Mouse (Mus musculus) left cerebral cortex, postnatal 25 days (tissue): Measurements from ENCODE around the gene Smurf1. TPM values are rescaled to one million over a fixed set of nuclear protein-coding genes. Genes with fewer than 3 reads are reported as not detected.

Experiments
- DNase-seq, 2 experiments: peaks; one replicate each; pipeline ENCODE4 v3.0.0; 2022; ENCODE audit warnings: low spot score in 2 of 2, mixed read lengths in 1 of 2
- intact Hi-C: fragments of 180-260 bp; cut with DNase I; formaldehyde crosslinking; loops from one replicate; pipeline ENCODE4 v1.15.1; 2025
- total RNA-seq, 2 experiments: library from RNA; stranded (reverse); gene quantifications; 2 replicates each; pipeline ENCODE4 v1.2.3; 2021

The Smurf1 gene
- 10 to 100 TPM; 33.2 to 36.9 TPM for total RNA-seq

- intact Hi-C loops, result loop anchor here (1.0 to 2.0 kb wide), 3 partner anchors 15 to 51 kb away; no protein-coding TSS in a partner anchor
- DNase-seq, result peak; percentile 85 to 87
Observed at GRCm38 (mm10) chr5:144965639-144966351, at the start of gene Smurf1. TSS of gene Smurf1 (minus strand) at chr5:144965847.

GRCm38 (mm10) chr5:145014278-145014677 is 48.6 kb upstream of the Smurf1 start:
- DNase-seq, result no peak
- intact Hi-C loops, result loop anchor here (5.0 kb wide), 1 partner anchor 53 kb away; no protein-coding TSS in a partner anchor

- no peak for DNase-seq
- intact Hi-C loops, result loop anchor here (5.0 kb wide), 1 partner anchor 43 kb away; no protein-coding TSS in a partner anchor
Observed at GRCm38 (mm10) chr5:145008878-145009659, 43.4 kb upstream of the Smurf1 start.

GRCm38 (mm10) chr5:145005596-145005995 is 39.9 kb upstream of the Smurf1 start:
- intact Hi-C loops, result loop anchor here (5.0 kb wide), 1 partner anchor 47 kb away; no protein-coding TSS in a partner anchor
- DNase-seq, result no peak

- no peak for DNase-seq
- intact Hi-C loops, result no loop called here
Observed at GRCm38 (mm10) chr5:145004495-145004894, 38.8 kb upstream of the Smurf1 start.

DNA sequence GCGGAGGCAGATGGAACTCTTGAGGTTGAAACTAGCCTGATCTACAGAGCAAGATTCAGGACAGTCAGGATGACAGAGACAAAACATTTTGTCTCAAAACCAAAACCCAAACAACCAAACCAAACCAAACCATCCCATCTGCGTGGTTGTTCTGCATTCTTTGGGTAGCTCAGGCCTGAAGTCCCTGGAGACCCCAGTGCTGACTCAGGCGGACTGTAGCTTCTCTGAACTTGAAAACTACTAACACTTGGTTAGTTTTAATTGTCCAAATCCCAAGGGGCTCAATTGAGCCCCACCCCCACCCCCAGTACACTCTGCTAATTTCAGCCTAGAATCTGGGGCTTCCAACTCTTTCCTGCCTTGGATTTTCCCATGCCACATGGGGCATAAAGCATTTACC is 37.7 kb upstream of the Smurf1 start:
- intact Hi-C loops, result no loop called here

GRCm38 (mm10) chr5:144998491-144998890 is 32.8 kb upstream of the Smurf1 start:
- intact Hi-C loops, result no loop called here

More for the DNA sequence above, 37.7 kb upstream of the Smurf1 start:
- DNase-seq, result no peak

GRCm38 (mm10) chr5:144990481-144990880 is 24.8 kb upstream of the Smurf1 start:
- DNase-seq, result no peak
- intact Hi-C loops, result no loop called here

More at GRCm38 (mm10) chr5:144998491-144998890, 32.8 kb upstream of the Smurf1 start:
- no peak for DNase-seq

- DNase-seq, result no peak
- intact Hi-C loops, result no loop called here
Observed at GRCm38 (mm10) chr5:144990051-144990450, 24.4 kb upstream of the Smurf1 start.

DNA sequence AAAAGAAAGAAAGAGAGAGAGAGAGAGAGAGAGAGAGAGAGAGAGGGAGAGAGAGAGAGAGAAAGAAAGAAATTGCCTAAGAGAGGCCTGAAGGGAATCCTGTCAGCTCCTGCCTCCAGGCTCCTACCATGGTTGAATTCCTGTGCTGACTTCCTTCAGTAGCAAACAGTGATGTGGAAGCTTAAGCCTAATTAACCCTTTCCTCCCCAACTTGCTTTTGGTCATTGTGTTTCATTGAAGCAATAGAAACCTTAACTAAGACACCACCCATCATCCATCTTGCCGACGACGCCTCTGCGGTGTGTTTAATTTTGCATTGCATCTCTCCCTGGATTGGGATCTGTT is 23.4 kb upstream of the Smurf1 start:
- intact Hi-C loops, result loop anchor here (2.0 kb wide), 2 partner anchors 104 to 112 kb away; no protein-coding TSS in a partner anchor
- no peak for DNase-seq

DNA sequence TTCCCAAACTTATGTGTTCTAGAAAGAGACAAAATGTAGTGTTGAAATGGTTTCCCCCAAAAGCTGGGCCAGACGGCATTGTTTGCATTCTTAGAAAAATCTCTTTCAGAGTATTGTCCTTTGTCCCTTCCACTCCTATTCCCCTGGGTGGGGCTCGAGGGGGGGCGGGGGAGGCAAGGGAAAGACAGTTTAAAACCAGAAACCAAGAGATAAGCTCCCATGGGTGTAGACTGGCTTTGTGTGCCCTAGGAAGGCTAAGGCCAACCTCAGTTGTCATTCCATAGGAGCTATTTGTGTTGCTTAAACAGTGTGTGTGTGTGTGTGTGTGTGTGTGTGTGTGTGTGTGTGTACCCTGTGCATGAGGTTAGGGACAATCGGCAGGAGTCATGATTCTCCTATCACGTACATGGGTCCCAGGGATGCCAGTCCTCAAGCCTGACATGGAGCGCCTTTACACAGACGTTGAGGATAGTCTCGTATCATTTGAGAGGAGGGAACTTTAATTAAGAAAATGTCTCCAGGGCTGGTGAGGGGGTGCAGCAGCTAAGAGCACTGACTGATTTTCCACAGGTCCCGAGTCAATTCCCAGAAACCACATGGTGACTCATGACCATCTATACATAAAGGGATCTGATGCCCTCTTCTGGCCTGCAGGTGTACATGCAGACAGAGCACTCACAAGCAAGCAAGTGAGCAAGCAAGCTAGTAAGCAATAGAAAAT is 22.9 kb upstream of the Smurf1 start:
- DNase-seq, result peak; percentile 60 to 81
- intact Hi-C loops, result loop anchor here (2.0 kb wide), 2 partner anchors 104 to 112 kb away; no protein-coding TSS in a partner anchor

DNA sequence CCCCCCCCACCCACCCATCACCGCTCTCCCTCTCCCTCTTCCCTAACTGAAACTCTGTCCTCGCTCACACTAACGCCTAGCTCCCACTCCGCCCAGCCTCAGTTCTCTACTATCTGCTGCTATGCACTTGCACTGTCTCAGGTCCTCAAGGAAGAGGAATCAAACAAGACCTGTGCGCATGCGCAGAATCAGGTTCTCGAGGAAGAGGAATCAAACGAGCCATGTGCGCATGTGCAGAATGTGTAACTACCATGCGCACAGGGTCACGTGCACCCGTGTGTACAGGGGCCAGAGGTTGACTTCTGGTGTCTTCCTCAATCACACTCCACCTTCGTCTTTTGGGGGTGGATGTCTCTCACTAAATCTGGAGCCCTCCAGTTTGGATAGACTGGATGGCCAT is 21.9 kb upstream of the Smurf1 start:
- DNase-seq, result no peak
- intact Hi-C loops, result no loop called here

DNA sequence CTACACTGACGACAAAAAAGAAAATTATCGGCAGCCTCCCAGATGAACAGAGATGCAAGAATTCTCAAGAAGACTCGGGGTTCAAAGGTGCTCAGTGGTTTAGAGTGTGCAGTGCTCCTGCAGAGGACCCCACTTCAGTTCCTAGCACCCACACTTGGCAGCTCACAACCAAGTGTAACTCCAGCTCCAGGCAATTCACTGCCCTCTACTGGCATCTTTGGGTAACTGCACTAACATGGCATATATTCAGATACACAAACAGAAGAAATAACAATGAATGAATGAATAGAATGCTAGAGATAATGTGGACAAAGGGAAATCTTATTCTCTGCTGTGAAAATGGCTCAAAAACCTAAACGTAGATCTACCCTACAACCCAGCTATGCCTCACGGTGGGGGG is 19.2 kb upstream of the Smurf1 start:
- intact Hi-C loops, result no loop called here
- DNase-seq, result no peak

DNA sequence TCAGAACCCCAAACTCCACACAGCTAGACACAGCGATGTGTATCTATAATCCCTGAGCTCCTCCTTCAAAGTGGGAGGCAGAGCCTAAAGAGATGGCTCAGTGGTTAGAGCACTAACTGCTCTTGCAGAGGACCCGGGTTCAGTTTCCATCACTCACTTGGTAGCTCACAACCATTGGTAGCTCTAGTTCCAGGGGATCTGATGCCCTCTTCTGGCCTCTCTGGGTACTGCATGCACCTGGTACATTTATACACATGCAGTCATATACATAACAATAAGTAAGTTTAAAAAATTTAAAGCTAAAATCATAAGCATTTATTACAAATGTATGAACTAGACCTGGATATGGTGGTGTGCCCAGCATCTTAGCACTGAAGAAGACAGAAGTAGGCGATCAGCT is 17.6 kb upstream of the Smurf1 start:
- intact Hi-C loops, result no loop called here
- no peak for DNase-seq

GRCm38 (mm10) chr5:144979110-144979509 is 13.5 kb upstream of the Smurf1 start:
- intact Hi-C loops, result no loop called here
- DNase-seq, result no peak

DNA sequence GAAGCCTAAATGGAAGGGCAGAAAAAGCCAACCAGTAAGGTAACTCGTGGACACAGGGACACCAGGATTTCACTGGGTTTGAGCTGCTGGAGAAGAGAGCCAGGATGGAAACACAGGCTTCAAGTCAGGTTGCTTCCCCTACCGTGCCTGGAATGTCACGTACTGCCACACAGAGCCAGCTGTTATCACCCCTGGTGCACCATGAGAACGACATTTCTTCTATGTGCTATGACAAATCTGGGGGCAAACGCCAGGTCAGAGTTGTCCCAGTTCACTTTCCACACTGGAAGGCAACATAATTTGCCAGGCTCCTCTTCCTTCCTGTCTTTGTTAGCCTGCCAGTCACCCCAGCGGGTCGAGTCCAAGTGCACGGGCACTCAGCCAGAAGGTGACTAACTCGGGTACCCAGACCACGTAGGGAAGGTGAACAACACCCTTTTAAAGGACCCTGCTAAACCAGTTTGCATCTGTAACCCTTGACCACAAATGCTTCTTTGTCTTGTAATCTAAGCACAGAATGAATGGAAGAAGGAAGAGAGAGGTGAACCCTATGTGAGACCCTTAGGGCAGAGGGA is 13.0 kb upstream of the Smurf1 start:
- no peak for DNase-seq
- intact Hi-C loops, result no loop called here

DNA sequence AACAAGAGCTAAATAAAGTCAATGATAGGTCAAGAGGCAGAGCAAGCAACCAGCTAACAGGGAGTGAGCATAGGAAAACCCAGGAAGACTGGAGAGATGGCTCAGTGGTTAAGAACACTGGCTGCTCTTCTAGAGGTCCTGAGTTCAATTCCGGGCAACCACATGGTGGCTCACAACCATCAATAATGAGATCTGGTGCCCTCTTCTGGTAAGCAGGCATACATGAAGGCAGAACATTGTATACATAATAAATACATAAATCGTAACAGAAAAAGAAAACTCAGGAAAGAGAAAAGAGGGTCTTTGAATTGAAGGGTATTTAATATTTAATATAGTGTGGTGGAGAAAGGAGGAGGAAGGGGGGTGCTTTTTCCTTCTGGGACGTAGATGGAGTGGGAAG is 5.6 kb upstream of the Smurf1 start:
- intact Hi-C loops, result no loop called here
- DNase-seq, result no peak

DNA sequence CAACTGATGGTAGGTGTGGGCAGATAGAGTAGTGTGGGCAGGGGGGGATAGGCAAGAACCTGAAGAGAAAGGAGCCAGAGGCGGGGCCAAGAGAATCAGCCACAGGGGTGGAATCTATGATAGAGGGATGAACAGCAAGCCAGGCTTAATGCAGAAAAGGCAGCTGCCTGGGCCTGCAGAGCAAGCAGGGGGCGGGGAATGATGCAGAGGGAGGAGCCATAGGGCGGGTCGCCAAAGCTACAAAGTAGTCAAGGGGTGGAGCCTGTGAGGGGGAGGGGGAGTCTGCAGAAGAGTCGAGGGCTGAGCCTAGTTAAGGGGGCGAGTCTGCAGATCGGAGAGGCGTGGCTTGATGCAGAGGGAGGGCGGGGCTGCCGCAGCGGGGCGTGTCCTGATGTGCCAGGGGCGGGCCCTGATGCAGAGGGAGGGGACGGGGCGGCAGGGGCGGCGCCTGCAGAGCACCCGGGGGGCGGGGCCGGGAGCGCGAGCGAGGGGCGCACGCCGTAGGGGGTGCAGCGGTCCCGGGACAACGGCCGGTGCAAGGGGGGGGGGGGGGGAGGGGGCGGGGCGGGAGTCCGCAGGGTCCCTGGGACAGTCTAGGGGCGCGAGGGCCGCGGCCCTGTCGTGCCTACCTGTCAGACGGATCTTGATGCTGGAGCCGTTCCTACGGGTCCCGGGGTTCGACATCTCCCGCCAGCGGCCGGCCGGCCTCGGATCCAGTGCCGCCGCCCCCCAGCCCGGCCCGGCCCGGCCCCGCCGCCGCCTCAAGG is 592 bp downstream of the Smurf1 start:
- peak; percentile 65 to 83 for DNase-seq
- intact Hi-C loops, result loop anchor here (1.0 to 2.0 kb wide), 3 partner anchors 14 to 51 kb away; no protein-coding TSS in a partner anchor

DNA sequence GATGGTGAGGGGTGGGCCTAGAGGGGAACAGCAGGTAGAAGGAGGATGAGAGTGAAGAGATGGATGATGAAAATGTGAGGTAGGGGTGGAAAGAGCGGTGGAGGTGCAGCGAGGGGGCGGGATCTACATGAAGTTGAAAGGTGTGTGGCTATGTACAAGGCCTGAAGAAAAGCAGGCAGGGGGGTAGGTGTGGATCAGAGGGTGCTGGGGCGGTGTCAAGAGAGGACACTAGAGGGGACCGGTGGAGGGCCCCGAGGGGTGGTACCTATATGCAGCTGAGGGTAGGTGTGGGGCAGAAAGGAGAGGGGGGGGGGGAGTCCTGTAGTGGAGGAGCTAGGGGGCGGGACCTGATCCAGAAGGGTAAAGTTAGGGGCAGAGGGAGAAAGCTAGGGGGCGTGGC is 1.2 kb downstream of the Smurf1 start:
- DNase-seq, result no peak
- intact Hi-C loops, result loop anchor here (2.0 kb wide), 2 partner anchors 14 to 28 kb away; no protein-coding TSS in a partner anchor
